Mouse (Mus musculus) liver, postnatal 0 days (tissue): ENCODE results near the gene Tbc1d22b. TPM values are rescaled to one million over a fixed set of nuclear protein-coding genes. Genes with fewer than 3 reads are reported as not detected.

Experiments used
- ATAC-seq: fragments of 200-750 bp; cut with Nextera tagmentation; 2 replicates; pipeline ENCODE4 v1.8.0; 2017; ENCODE audit warnings: mild to moderate bottlenecking, moderate library complexity
- DNase-seq: peaks from one replicate; pipeline ENCODE4 v3.0.0-alpha.2; 2016
- H3K27ac ChIP-seq: fragments of 300-500 bp; sonication (generic); 2 replicates; pipeline ENCODE4 v1.5.1; 2014; ENCODE audit warnings: antibody characterized with exemption, moderate library complexity, mild to moderate bottlenecking, low read depth
- H3K27me3 ChIP-seq: fragments of 300-500 bp; sonication (generic); 2 replicates; pipeline ENCODE4 v1.6.1; 2014; ENCODE audit warnings: low read length, control low read depth, mixed read lengths; ENCODE audit not compliant: insufficient read depth
- H3K36me3 ChIP-seq: fragments of 300-500 bp; sonication (generic); replicated peaks from 2 replicates; pipeline ENCODE4 v1.6.1; 2014; ENCODE audit warnings: mild to moderate bottlenecking, control low read depth, low read length, moderate library complexity, mixed read lengths; ENCODE audit not compliant: insufficient read depth
- H3K4me1 ChIP-seq: fragments of 300-500 bp; sonication (generic); 2 replicates; pipeline ENCODE4 v1.6.1; 2014; ENCODE audit warnings: antibody characterized with exemption, mild to moderate bottlenecking, control low read depth; ENCODE audit not compliant: insufficient read depth
- H3K4me2 ChIP-seq: fragments of 300-500 bp; sonication (generic); 2 replicates; pipeline ENCODE4 v1.6.1; 2014; ENCODE audit warnings: low read depth, mild to moderate bottlenecking, low read length, moderate library complexity, mixed read lengths
- H3K4me3 ChIP-seq: fragments of 300-500 bp; sonication (generic); 2 replicates; pipeline ENCODE4 v1.5.1; 2014; ENCODE audit warnings: low read depth, low read length
- H3K9ac ChIP-seq: fragments of 300-500 bp; sonication (generic); replicated peaks from 2 replicates; pipeline ENCODE4 v1.6.1; 2014; ENCODE audit warnings: mild to moderate bottlenecking, moderate library complexity
- H3K9me3 ChIP-seq: fragments of 300-500 bp; sonication (generic); 2 replicates; pipeline ENCODE4 v1.6.1; 2016; ENCODE audit warnings: mild to moderate bottlenecking, control low read depth, low read length, mixed read lengths
- CTCF ChIP-seq: sonication (generic); IDR thresholded peaks from 2 replicates; pipeline ENCODE4 v1.5.1; 2016; ENCODE audit warnings: antibody characterized with exemption, low read depth
- EP300 ChIP-seq: IDR thresholded peaks from 2 replicates; pipeline ENCODE4 v1.6.1; 2016; ENCODE audit warnings: antibody characterized with exemption, low read depth, mild to moderate bottlenecking
- WGBS: fragments of 180-500 bp; shearing (Covaris S2); extraction: QIAGEN DNeasy Blood & Tissue Kit; methylation state at CpG from one replicate; pipeline ENCODE4 v1.1.7; 2014; ENCODE audit not compliant: insufficient replicate concordance; 5-methylcytosine and 5-hydroxymethylcytosine counted together
- polyA plus RNA-seq: library from polyadenylated mRNA; unstranded; fragments of >200 nt; fragmentation: Nextera tagmentation; extraction: Ambion mirVana; gene quantifications from 2 replicates; pipeline ENCODE4 v1.2.1, GENCODE M21; 2015

The Tbc1d22b gene
- polyA plus RNA-seq, 1 experiment from 2014 or later = 1.9 TPM

DNA sequence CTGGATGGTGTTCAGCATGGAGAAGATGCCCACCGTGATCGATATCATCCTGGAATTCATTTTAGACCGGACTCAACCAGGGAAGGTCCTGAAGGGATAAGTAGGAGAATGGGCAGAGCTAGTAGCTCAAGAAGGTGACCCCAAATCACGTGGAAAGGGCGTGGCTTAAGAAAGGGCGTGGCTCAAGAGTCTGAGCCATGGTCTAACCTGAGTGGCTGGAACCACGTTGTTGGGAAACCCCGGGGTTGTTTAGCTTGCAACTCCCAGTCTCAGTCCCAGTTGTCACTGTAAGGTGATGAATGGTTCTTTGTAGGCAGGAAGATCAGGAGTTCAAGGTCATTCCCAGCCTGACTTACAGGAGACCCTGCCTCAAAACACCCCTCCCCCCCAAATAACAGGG lies 29.9 kb upstream of the Tbc1d22b start:
- Histone ChIP-seq H3K27ac (no peak overlapping the region), H3K9me3 (no peaks in the 10 kb centered on the region), H3K36me3 (no peaks in the 10 kb centered on the region), H3K4me3 (no peak overlapping the region), H3K9ac (no peak overlapping the region), H3K4me1 (no peaks in the 10 kb centered on the region), H3K4me2 (no peak overlapping the region), H3K27me3 (no peaks in the 10 kb centered on the region)
- DNase-seq (no peak), ATAC-seq (no peak)
- WGBS = 70% methylated on average over 8 of the region's 8 CpGs
- no peak for TF ChIP-seq CTCF
- TF ChIP-seq EP300 = no peak

DNA sequence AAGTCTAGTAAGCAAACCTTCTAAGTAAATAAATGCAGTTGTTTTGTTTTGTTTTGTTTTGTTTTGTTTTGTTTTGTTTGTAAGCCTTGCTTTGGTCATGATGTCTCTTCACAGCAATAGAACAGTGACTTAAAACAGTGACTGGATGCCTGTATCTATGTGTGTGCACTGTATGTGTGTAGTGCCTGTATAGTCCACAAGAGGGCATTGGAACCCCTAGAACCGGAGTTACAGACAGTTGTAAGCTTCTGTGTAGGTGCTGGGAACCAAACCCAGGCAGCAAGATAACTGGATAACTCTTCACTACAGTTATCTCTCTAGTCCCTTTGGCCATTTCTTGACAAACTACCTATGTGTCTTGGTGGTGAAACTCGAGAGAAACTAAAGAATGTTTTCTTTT lies 24.0 kb upstream of the Tbc1d22b start:
- Histone ChIP-seq H3K9me3 (peaks cover 2% of the 10 kb centered on the region; the same call in 1 of the 2 replicates), H3K36me3 (no peaks in the 10 kb centered on the region), H3K4me2 (no peak overlapping the region), H3K27me3 (no peaks in the 10 kb centered on the region), H3K4me3 (no peak overlapping the region), H3K9ac (no peak overlapping the region), H3K4me1 (no peaks in the 10 kb centered on the region), H3K27ac (no peak overlapping the region)
- TF ChIP-seq CTCF (peak; percentile 21; the same call in 1 of the 2 replicates), EP300 (no peak)
- 77% methylated on average over 2 of the region's 2 CpGs for WGBS
- no peak for ATAC-seq
- no peak for DNase-seq

DNA sequence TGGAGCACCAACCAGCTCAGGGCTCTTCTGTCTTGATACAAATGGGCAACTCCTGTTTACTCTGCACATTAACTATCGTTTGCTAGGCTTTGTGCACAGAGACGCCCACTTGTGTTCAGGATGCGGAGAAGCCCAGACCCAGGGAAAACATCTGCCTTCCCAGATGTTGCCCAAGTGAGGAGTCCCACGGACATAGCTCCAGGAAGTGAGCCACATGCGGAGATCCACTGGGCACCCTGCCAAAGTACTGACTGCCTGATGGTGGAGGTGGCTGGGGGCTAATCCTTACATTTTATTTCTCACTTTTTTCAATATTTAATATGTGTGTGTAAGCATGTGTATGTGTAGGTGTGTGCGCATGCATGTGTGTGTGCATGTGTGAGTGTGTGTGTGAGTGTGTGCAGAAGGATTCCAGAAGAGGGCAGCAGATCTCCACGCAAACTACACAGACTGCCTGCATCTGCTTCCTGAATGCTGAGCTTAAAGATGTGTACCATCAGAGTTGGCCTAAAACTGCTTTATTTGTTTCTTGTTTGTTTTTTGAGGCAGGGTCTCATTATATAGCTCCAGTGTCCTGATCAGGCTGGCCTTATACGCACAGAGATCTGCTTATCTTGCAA lies 20.9 kb upstream of the Tbc1d22b start:
- Histone ChIP-seq H3K4me1 (no peaks in the 10 kb centered on the region), H3K9me3 (peaks cover 2% of the 10 kb centered on the region; the same call in 1 of the 2 replicates), H3K36me3 (no peaks in the 10 kb centered on the region), H3K4me2 (no peak overlapping the region), H3K27ac (no peak overlapping the region), H3K27me3 (no peaks in the 10 kb centered on the region), H3K9ac (no peak overlapping the region), H3K4me3 (no peak overlapping the region)
- ATAC-seq (no peak), DNase-seq (no peak)
- no peak for TF ChIP-seq EP300
- TF ChIP-seq CTCF = peak; percentile 79
- WGBS = 76% methylated on average over 8 of the region's 8 CpGs

DNA sequence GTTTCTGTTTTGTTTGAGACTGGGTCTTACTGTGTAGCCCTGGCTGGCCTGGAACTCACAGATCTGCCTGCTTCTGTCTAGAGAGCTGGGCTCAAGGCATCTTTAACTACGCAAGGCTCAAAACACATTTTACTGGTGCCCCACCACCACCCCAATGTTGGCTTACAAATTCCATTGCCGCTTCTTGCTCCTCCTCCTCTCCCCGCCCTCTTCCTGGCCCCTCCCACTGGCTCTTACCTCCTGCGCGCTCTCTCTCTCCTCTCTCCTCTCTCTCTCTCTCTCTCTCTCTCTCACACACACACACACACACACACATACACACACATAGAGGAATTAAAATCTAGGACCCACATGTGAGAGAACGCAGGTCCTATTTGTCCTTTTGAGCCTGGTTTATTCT lies 19.1 kb upstream of the Tbc1d22b start:
- Histone ChIP-seq H3K4me2 (no peak overlapping the region), H3K27me3 (no peaks in the 10 kb centered on the region), H3K9me3 (peaks cover 2% of the 10 kb centered on the region; the same call in 1 of the 2 replicates), H3K9ac (no peak overlapping the region), H3K4me3 (no peak overlapping the region), H3K27ac (no peak overlapping the region), H3K36me3 (no peaks in the 10 kb centered on the region), H3K4me1 (no peaks in the 10 kb centered on the region)
- ATAC-seq (no peak), DNase-seq (no peak)
- WGBS = 75% methylated on average over 6 of the region's 6 CpGs
- TF ChIP-seq EP300 = no peak
- TF ChIP-seq CTCF = no peak

DNA sequence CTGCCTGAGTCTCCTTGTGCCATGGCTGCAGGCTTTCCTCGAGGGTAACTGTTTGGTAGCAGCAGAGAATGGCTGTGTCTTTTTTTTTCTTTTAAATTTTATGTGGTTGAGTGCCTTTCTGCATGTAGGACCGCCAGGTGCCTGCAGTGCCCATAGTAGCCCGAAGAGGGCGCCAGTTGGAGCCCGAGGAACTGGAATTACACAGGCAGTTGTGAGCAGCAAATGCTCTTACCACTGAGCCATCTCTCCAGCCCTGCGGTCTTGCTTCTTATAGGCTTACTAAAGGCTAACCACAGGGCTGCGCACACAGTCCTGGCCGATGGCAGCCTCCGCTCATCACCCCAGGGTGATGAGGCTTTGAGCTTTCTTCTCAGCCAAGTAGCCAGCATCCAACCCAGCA lies 18.3 kb upstream of the Tbc1d22b start:
- Histone ChIP-seq H3K36me3 (no peaks in the 10 kb centered on the region), H3K4me3 (no peak overlapping the region), H3K4me1 (no peaks in the 10 kb centered on the region), H3K9me3 (no peaks in the 10 kb centered on the region), H3K9ac (no peak overlapping the region), H3K4me2 (no peak overlapping the region), H3K27ac (no peak overlapping the region), H3K27me3 (no peaks in the 10 kb centered on the region)
- DNase-seq (peak; percentile 52), ATAC-seq (no peak)
- WGBS = 69% methylated on average over 9 of the region's 9 CpGs
- TF ChIP-seq CTCF (peak; percentile 49), EP300 (no peak)

DNA sequence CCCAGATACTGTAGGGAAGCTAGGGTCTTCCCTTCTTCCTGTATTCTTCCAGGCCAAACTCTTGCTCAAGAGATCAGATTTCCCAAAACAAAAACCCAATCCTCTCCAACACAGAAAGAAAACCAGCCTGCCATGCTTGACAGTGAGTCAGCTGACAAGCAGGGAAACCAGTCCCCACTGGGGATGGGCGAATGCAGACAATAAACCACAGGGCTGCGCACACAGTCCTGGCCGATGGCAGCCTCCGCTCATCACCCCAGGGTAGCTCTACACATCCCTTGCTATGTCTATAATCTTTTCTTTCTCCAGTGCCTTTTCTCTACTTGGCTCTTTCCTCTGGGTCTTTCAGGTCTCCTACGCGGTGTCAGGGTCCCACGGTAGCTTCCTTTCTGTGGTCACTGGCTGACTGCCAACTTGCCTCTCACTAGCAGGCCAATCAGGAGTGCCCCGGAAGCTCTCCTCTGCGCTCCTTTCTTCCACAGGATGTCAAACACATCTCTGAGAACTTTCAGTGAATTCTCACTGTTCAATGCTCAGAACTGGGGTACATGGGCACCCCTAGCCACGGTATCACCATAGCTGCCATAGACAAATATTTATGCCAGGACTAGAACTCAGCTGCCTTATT lies 17.7 kb upstream of the Tbc1d22b start:
- no peaks in the 10 kb centered on the region for H3K27me3 ChIP-seq
- H3K9ac ChIP-seq = no peak overlapping the region
- DNase-seq (peak; percentile 40), ATAC-seq (no peak)
- TF ChIP-seq CTCF = no peak
- TF ChIP-seq EP300 = no peak
- no peak overlapping the region for H3K4me2 ChIP-seq
- whole genome bisulfite sequencing = 30% methylated on average over 10 of the region's 10 CpGs
- H3K4me1 ChIP-seq = no peaks in the 10 kb centered on the region
- no peaks in the 10 kb centered on the region for H3K36me3 ChIP-seq
- no peaks in the 10 kb centered on the region for H3K9me3 ChIP-seq
- no peak overlapping the region for H3K4me3 ChIP-seq
- H3K27ac ChIP-seq = no peak overlapping the region
